Mouse (Mus musculus) embryonic facial prominence, embryonic 12.5 days (tissue): ENCODE results near the gene Ccdc33. TPM values are rescaled to one million over a fixed set of nuclear protein-coding genes. Genes with fewer than 3 reads are reported as not detected.

ENCODE experiments used
- ATAC-seq: fragments of 200-750 bp; cut with Nextera tagmentation; 2 replicates; pipeline ENCODE4 v1.8.0; 2017; ENCODE audit not compliant: insufficient number of reproducible peaks, insufficient read depth, low FRiP score, low TSS enrichment
- H3K27ac ChIP-seq: fragments of 300-500 bp; sonication (generic); 2 replicates; pipeline ENCODE4 v1.5.1; 2016; ENCODE audit warnings: mild to moderate bottlenecking
- H3K27me3 ChIP-seq: fragments of 300-500 bp; sonication (generic); 2 replicates; pipeline ENCODE4 v1.6.1; 2016; ENCODE audit warnings: mild to moderate bottlenecking, moderate library complexity
- H3K36me3 ChIP-seq: fragments of 300-500 bp; sonication (generic); 2 replicates; pipeline ENCODE4 v1.6.1; 2016; ENCODE audit warnings: mild to moderate bottlenecking
- H3K4me1 ChIP-seq: fragments of 300-500 bp; sonication (generic); 2 replicates; pipeline ENCODE4 v1.6.1; 2016
- H3K4me2 ChIP-seq: fragments of 300-500 bp; sonication (generic); replicated peaks from 2 replicates; pipeline ENCODE4 v1.6.1; 2016; ENCODE audit warnings: mild to moderate bottlenecking, moderate library complexity
- H3K4me3 ChIP-seq: fragments of 300-500 bp; sonication (generic); 2 replicates; pipeline ENCODE4 v1.5.1; 2016; ENCODE audit warnings: mild to moderate bottlenecking
- H3K9ac ChIP-seq: fragments of 300-500 bp; sonication (generic); 2 replicates; pipeline ENCODE4 v1.6.1; 2016; ENCODE audit warnings: mild to moderate bottlenecking, moderate library complexity
- H3K9me3 ChIP-seq: fragments of 300-500 bp; sonication (generic); 2 replicates; pipeline ENCODE4 v1.6.1; 2016; ENCODE audit warnings: mild to moderate bottlenecking, moderate library complexity
- WGBS: fragments of 180-500 bp; shearing (Covaris S2); methylation state at CpG from one replicate; pipeline ENCODE4 v1.1.7; 2016; 5-methylcytosine and 5-hydroxymethylcytosine counted together
- polyA plus RNA-seq: library from polyadenylated mRNA; unstranded; fragments of >200 nt; fragmentation: Nextera tagmentation; extraction: Ambion mirVana; gene quantifications from 2 replicates; pipeline ENCODE4 v1.2.1, GENCODE M21; 2016

Gene Ccdc33
- polyA plus RNA-seq, 1 experiment from 2014 or later, result 0.13 TPM

GRCm38 (mm10) chr9:58110787-58111186 lies 7.8 kb downstream of the Ccdc33 start:
- ATAC-seq, result no peak
- H3K4me1 ChIP-seq, result peaks cover 54% of the 10 kb centered on the region
- no peaks in the 10 kb centered on the region for H3K36me3 ChIP-seq
- H3K27me3 ChIP-seq, result no peaks in the 10 kb centered on the region
- WGBS, result 81% methylated on average over 5 of the region's 5 CpGs
- no peak overlapping the region for H3K4me2 ChIP-seq
- H3K4me3 ChIP-seq, result no peak overlapping the region
- no peak overlapping the region for H3K9ac ChIP-seq
- H3K27ac ChIP-seq, result no peak overlapping the region
- H3K9me3 ChIP-seq, result no peaks in the 10 kb centered on the region

GRCm38 (mm10) chr9:58107494-58107893 lies 11.1 kb downstream of the Ccdc33 start:
- H3K27ac ChIP-seq, result no peak overlapping the region
- no peak overlapping the region for H3K9ac ChIP-seq
- no peaks in the 10 kb centered on the region for H3K36me3 ChIP-seq
- H3K9me3 ChIP-seq, result no peaks in the 10 kb centered on the region
- no peaks in the 10 kb centered on the region for H3K27me3 ChIP-seq
- no peak for ATAC-seq
- 36% methylated on average over 5 of the region's 5 CpGs for WGBS
- peaks cover 28% of the 10 kb centered on the region for H3K4me1 ChIP-seq
- H3K4me3 ChIP-seq, result no peak overlapping the region
- H3K4me2 ChIP-seq, result no peak overlapping the region

- WGBS, result 67% methylated on average over 15 of the region's 15 CpGs
- Histone ChIP-seq H3K27me3 (no peaks in the 10 kb centered on the region), H3K4me1 (peaks cover 18% of the 10 kb centered on the region)
Measured at GRCm38 (mm10) chr9:58105595-58106169, 12.9 kb downstream of the Ccdc33 start.

GRCm38 (mm10) chr9:58103647-58104046 lies 15.0 kb downstream of the Ccdc33 start:
- Histone ChIP-seq H3K27ac (no peak overlapping the region), H3K36me3 (no peaks in the 10 kb centered on the region), H3K27me3 (0 out of 2 replicates have a peak, but pooled peaks cover 4% of the 10 kb centered on the region), H3K9me3 (no peaks in the 10 kb centered on the region), H3K4me1 (peaks cover 17% of the 10 kb centered on the region; the same call in 1 of the 2 replicates), H3K4me2 (no peak overlapping the region), H3K4me3 (no peak overlapping the region), H3K9ac (no peak overlapping the region)
- ATAC-seq, result no peak
- 50% methylated on average over 6 of the region's 6 CpGs for WGBS

More at GRCm38 (mm10) chr9:58105595-58106169, 12.9 kb downstream of the Ccdc33 start:
- H3K4me2 ChIP-seq, result no peak overlapping the region
- no peak overlapping the region for H3K9ac ChIP-seq
- no peaks in the 10 kb centered on the region for H3K9me3 ChIP-seq
- no peak overlapping the region for H3K27ac ChIP-seq
- no peak overlapping the region for H3K4me3 ChIP-seq
- no peaks in the 10 kb centered on the region for H3K36me3 ChIP-seq
- ATAC-seq, result no peak

- no peak overlapping the region for H3K4me2 ChIP-seq
- no peak for ATAC-seq
- H3K27ac ChIP-seq, result no peak overlapping the region
- H3K27me3 ChIP-seq, result 0 out of 2 replicates have a peak, but pooled peaks cover 4% of the 10 kb centered on the region
- no peaks in the 10 kb centered on the region for H3K36me3 ChIP-seq
- H3K4me3 ChIP-seq, result no peak overlapping the region
- no peak overlapping the region for H3K9ac ChIP-seq
- H3K4me1 ChIP-seq, result 0 out of 2 replicates have a peak, but pooled peaks cover 11% of the 10 kb centered on the region
- H3K9me3 ChIP-seq, result no peaks in the 10 kb centered on the region
- WGBS, result 76% methylated on average over 4 of the region's 4 CpGs
Measured at GRCm38 (mm10) chr9:58102013-58102412, 16.6 kb downstream of the Ccdc33 start.

- Histone ChIP-seq H3K9ac (no peak overlapping the region), H3K4me2 (no peak overlapping the region), H3K4me3 (no peak overlapping the region), H3K9me3 (no peaks in the 10 kb centered on the region), H3K27ac (no peak overlapping the region), H3K36me3 (no peaks in the 10 kb centered on the region), H3K4me1 (peaks cover 17% of the 10 kb centered on the region; the same call in 1 of the 2 replicates), H3K27me3 (0 out of 2 replicates have a peak, but pooled peaks cover 4% of the 10 kb centered on the region)
- WGBS, result 83% methylated on average over 5 of the region's 5 CpGs
- no peak for ATAC-seq
Measured at GRCm38 (mm10) chr9:58099836-58100565, 18.6 kb downstream of the Ccdc33 start.

GRCm38 (mm10) chr9:58096629-58097301 lies 21.9 kb downstream of the Ccdc33 start:
- H3K4me3 ChIP-seq, result no peak overlapping the region
- no peaks in the 10 kb centered on the region for H3K36me3 ChIP-seq
- 70% methylated on average over 5 of the region's 5 CpGs for WGBS
- ATAC-seq, result no peak
- H3K9me3 ChIP-seq, result no peaks in the 10 kb centered on the region
- no peak overlapping the region for H3K4me2 ChIP-seq
- peaks cover 19% of the 10 kb centered on the region for H3K4me1 ChIP-seq
- H3K9ac ChIP-seq, result no peak overlapping the region
- 0 out of 2 replicates have a peak, but pooled peaks cover 4% of the 10 kb centered on the region for H3K27me3 ChIP-seq
- H3K27ac ChIP-seq, result 0 out of 2 replicates have a peak overlapping the region, but pooled peaks have one; percentile 17

GRCm38 (mm10) chr9:58095977-58096376 lies 22.6 kb downstream of the Ccdc33 start:
- WGBS, result 75% methylated on average over 6 of the region's 6 CpGs
- ATAC-seq, result no peak
- Histone ChIP-seq H3K9me3 (no peaks in the 10 kb centered on the region), H3K9ac (no peak overlapping the region), H3K4me1 (peaks cover 23% of the 10 kb centered on the region), H3K27ac (no peak overlapping the region), H3K4me2 (no peak overlapping the region), H3K4me3 (no peak overlapping the region), H3K36me3 (no peaks in the 10 kb centered on the region), H3K27me3 (0 out of 2 replicates have a peak, but pooled peaks cover 4% of the 10 kb centered on the region)

- no peak overlapping the region for H3K27ac ChIP-seq
- peaks cover 25% of the 10 kb centered on the region for H3K4me1 ChIP-seq
- no peak overlapping the region for H3K4me3 ChIP-seq
- 73% methylated on average over 3 of the region's 3 CpGs for WGBS
- H3K36me3 ChIP-seq, result no peaks in the 10 kb centered on the region
- H3K4me2 ChIP-seq, result no peak overlapping the region
- H3K9me3 ChIP-seq, result no peaks in the 10 kb centered on the region
- H3K27me3 ChIP-seq, result 0 out of 2 replicates have a peak, but pooled peaks cover 2% of the 10 kb centered on the region
- ATAC-seq, result no peak
- no peak overlapping the region for H3K9ac ChIP-seq
Measured at GRCm38 (mm10) chr9:58093776-58094175, 24.8 kb downstream of the Ccdc33 start.

- WGBS, result 71% methylated on average over 7 of the region's 7 CpGs
- Histone ChIP-seq H3K9ac (no peak overlapping the region), H3K4me2 (no peak overlapping the region), H3K4me3 (no peak overlapping the region), H3K36me3 (no peaks in the 10 kb centered on the region), H3K27me3 (0 out of 2 replicates have a peak, but pooled peaks cover 2% of the 10 kb centered on the region), H3K9me3 (no peaks in the 10 kb centered on the region), H3K4me1 (peaks cover 34% of the 10 kb centered on the region), H3K27ac (no peak overlapping the region)
- no peak for ATAC-seq
Measured at GRCm38 (mm10) chr9:58092581-58093269, 25.9 kb downstream of the Ccdc33 start.
